Mouse (Mus musculus) kidney, postnatal 0 days (tissue): Measurements from ENCODE around the gene Grip1. TPM values are rescaled to one million over a fixed set of nuclear protein-coding genes. Genes with fewer than 3 reads are reported as not detected.
A peak's percentile ranks its signal among the peaks of the same experiment; 100 is the strongest.

ENCODE experiments used
- ATAC-seq: fragments of 200-750 bp; cut with Nextera tagmentation; replicated peaks from 2 replicates; pipeline ENCODE4 v1.8.0; 2017; ENCODE audit warnings: low read depth, moderate number of reproducible peaks, moderate TSS enrichment, moderate library complexity; ENCODE audit not compliant: low FRiP score
- DNase-seq: peaks from one replicate; pipeline ENCODE4 v3.0.0-alpha.2; 2016; ENCODE audit warnings: low spot score
- H3K27ac ChIP-seq: fragments of 300-500 bp; sonication (generic); 2 replicates; pipeline ENCODE4 v1.5.1; 2014; ENCODE audit warnings: mild to moderate bottlenecking
- H3K27me3 ChIP-seq: fragments of 300-500 bp; sonication (generic); 2 replicates; pipeline ENCODE4 v1.6.1; 2014; ENCODE audit warnings: low read length, mixed read lengths; ENCODE audit not compliant: insufficient read depth
- H3K36me3 ChIP-seq: fragments of 300-500 bp; sonication (generic); 2 replicates; pipeline ENCODE4 v1.6.1; 2014; ENCODE audit warnings: low read length, mixed read lengths; ENCODE audit not compliant: insufficient read depth
- H3K4me1 ChIP-seq: fragments of 300-500 bp; sonication (generic); replicated peaks from 2 replicates; pipeline ENCODE4 v1.6.1; 2014; ENCODE audit warnings: antibody characterized with exemption, low read length, mixed read lengths; ENCODE audit not compliant: insufficient read depth
- H3K4me2 ChIP-seq: fragments of 300-500 bp; sonication (generic); 2 replicates; pipeline ENCODE4 v1.6.1; 2014; ENCODE audit warnings: mild to moderate bottlenecking, low read length, moderate library complexity, mixed read lengths
- H3K4me3 ChIP-seq: fragments of 300-500 bp; sonication (generic); replicated peaks from 2 replicates; pipeline ENCODE4 v1.5.1; 2014; ENCODE audit warnings: low read depth, low read length
- H3K9ac ChIP-seq: fragments of 300-500 bp; sonication (generic); 2 replicates; pipeline ENCODE4 v1.6.1; 2014; ENCODE audit warnings: low read depth, low read length
- H3K9me3 ChIP-seq: fragments of 300-500 bp; sonication (generic); replicated peaks from 2 replicates; pipeline ENCODE4 v1.6.1; 2016; ENCODE audit warnings: low read length, inconsistent platforms, mixed read lengths
- CTCF ChIP-seq: IDR thresholded peaks from 2 replicates; pipeline ENCODE4 v1.5.1; 2016; ENCODE audit warnings: antibody characterized with exemption, low read depth, mild to moderate bottlenecking, moderate library complexity
- WGBS: fragments of 180-500 bp; shearing (Covaris S2); extraction: QIAGEN DNeasy Blood & Tissue Kit; methylation state at CpG from one replicate; pipeline ENCODE4 v1.1.7; 2014; 5-methylcytosine and 5-hydroxymethylcytosine counted together
- polyA plus RNA-seq: library from polyadenylated mRNA; unstranded; fragments of >200 nt; fragmentation: Nextera tagmentation; extraction: Ambion mirVana; gene quantifications from 2 replicates; pipeline ENCODE4 v1.2.1, GENCODE M21; 2015

The Grip1 gene
- polyA plus RNA-seq, 1 experiment from 2014 or later: 3.1 TPM

- Histone ChIP-seq H3K27me3 (no peaks in the 10 kb centered on the region), H3K4me1 (no peaks in the 10 kb centered on the region), H3K9ac (no peak overlapping the region), H3K27ac (no peak overlapping the region), H3K4me3 (no peak overlapping the region), H3K4me2 (no peak overlapping the region), H3K36me3 (no peaks in the 10 kb centered on the region), H3K9me3 (no peaks in the 10 kb centered on the region)
- DNase-seq: no peak
- ATAC-seq: no peak
- WGBS: 74% methylated on average over 5 of the region's 5 CpGs
- no peak for TF ChIP-seq CTCF
Measured at GRCm38 (mm10) chr10:119927963-119928362, 474.3 kb downstream of the Grip1 start.

- no peak for TF ChIP-seq CTCF
- H3K9me3 ChIP-seq: no peaks in the 10 kb centered on the region
- DNase-seq (no peak), ATAC-seq (no peak)
- no peak overlapping the region for H3K4me3 ChIP-seq
- H3K4me1 ChIP-seq: no peaks in the 10 kb centered on the region
- H3K27ac ChIP-seq: no peak overlapping the region
- WGBS: 59% methylated on average over 2 of the region's 2 CpGs
- no peaks in the 10 kb centered on the region for H3K27me3 ChIP-seq
- no peak overlapping the region for H3K4me2 ChIP-seq
- H3K36me3 ChIP-seq: no peaks in the 10 kb centered on the region
- no peak overlapping the region for H3K9ac ChIP-seq
Measured at GRCm38 (mm10) chr10:119928921-119929320, 475.3 kb downstream of the Grip1 start.

GRCm38 (mm10) chr10:119932794-119933193, 479.2 kb downstream of the Grip1 start:
- peak; percentile 57 for TF ChIP-seq CTCF

GRCm38 (mm10) chr10:119933362-119933761, 479.7 kb downstream of the Grip1 start:
- no peak for DNase-seq
- Histone ChIP-seq H3K4me3 (no peak overlapping the region), H3K9me3 (no peaks in the 10 kb centered on the region), H3K4me2 (no peak overlapping the region), H3K27me3 (no peaks in the 10 kb centered on the region), H3K9ac (no peak overlapping the region), H3K4me1 (no peaks in the 10 kb centered on the region), H3K27ac (no peak overlapping the region), H3K36me3 (no peaks in the 10 kb centered on the region)
- no peak for TF ChIP-seq CTCF
- WGBS: 96% methylated on average over 5 of the region's 5 CpGs
- ATAC-seq: no peak

More at GRCm38 (mm10) chr10:119932794-119933193, 479.2 kb downstream of the Grip1 start:
- no peak overlapping the region for H3K4me3 ChIP-seq
- peak; percentile 52 for DNase-seq
- no peaks in the 10 kb centered on the region for H3K9me3 ChIP-seq
- no peak overlapping the region for H3K27ac ChIP-seq
- no peak for ATAC-seq
- H3K27me3 ChIP-seq: no peaks in the 10 kb centered on the region
- no peak overlapping the region for H3K9ac ChIP-seq
- H3K36me3 ChIP-seq: no peaks in the 10 kb centered on the region
- 53% methylated on average over 4 of the region's 4 CpGs for WGBS
- H3K4me1 ChIP-seq: no peaks in the 10 kb centered on the region
- H3K4me2 ChIP-seq: no peak overlapping the region

GRCm38 (mm10) chr10:119935231-119935630, 481.6 kb downstream of the Grip1 start:
- no peak for TF ChIP-seq CTCF
- ATAC-seq (no peak), DNase-seq (peak; percentile 17)
- 83% methylated on average over 6 of the region's 6 CpGs for WGBS
- no peak overlapping the region for H3K4me2 ChIP-seq
- no peak overlapping the region for H3K9ac ChIP-seq
- H3K4me1 ChIP-seq: no peaks in the 10 kb centered on the region
- H3K27me3 ChIP-seq: no peaks in the 10 kb centered on the region
- no peak overlapping the region for H3K4me3 ChIP-seq
- H3K27ac ChIP-seq: no peak overlapping the region
- no peaks in the 10 kb centered on the region for H3K9me3 ChIP-seq
- no peaks in the 10 kb centered on the region for H3K36me3 ChIP-seq

- no peaks in the 10 kb centered on the region for H3K9me3 ChIP-seq
- no peak overlapping the region for H3K4me3 ChIP-seq
- no peaks in the 10 kb centered on the region for H3K36me3 ChIP-seq
- ATAC-seq (no peak), DNase-seq (no peak)
- no peaks in the 10 kb centered on the region for H3K4me1 ChIP-seq
- H3K9ac ChIP-seq: no peak overlapping the region
- no peak overlapping the region for H3K27ac ChIP-seq
- WGBS: 88% methylated on average over 16 of the region's 16 CpGs
- no peak for TF ChIP-seq CTCF
- no peak overlapping the region for H3K4me2 ChIP-seq
- no peaks in the 10 kb centered on the region for H3K27me3 ChIP-seq
Measured at GRCm38 (mm10) chr10:119937481-119937880, 483.9 kb downstream of the Grip1 start.

- H3K9me3 ChIP-seq: no peaks in the 10 kb centered on the region
- H3K4me1 ChIP-seq: no peaks in the 10 kb centered on the region
- no peak overlapping the region for H3K9ac ChIP-seq
- H3K4me3 ChIP-seq: no peak overlapping the region
- TF ChIP-seq CTCF: no peak
- DNase-seq (peak; percentile 48), ATAC-seq (no peak)
- 0 out of 2 replicates have a peak overlapping the region, but pooled peaks have one; percentile 2 for H3K4me2 ChIP-seq
- H3K36me3 ChIP-seq: no peaks in the 10 kb centered on the region
- no peak overlapping the region for H3K27ac ChIP-seq
- WGBS: 41% methylated on average over 8 of the region's 8 CpGs
- no peaks in the 10 kb centered on the region for H3K27me3 ChIP-seq
Measured at GRCm38 (mm10) chr10:119943906-119944305, 490.3 kb downstream of the Grip1 start.
